Mouse (Mus musculus) E14TG2a.4 (cell line): ENCODE data around the gene Aars2.

Experiments
- CTCF ChIP-seq: conservative IDR thresholded peaks from 2 replicates; pipeline ENCODE4 v1.5.1; 2014; ENCODE audit warnings: low read length
- NANOG ChIP-seq: IDR thresholded peaks from 2 replicates; pipeline ENCODE4 v1.6.1; 2014; ENCODE audit warnings: borderline replicate concordance, low read length, mixed read lengths

DNA sequence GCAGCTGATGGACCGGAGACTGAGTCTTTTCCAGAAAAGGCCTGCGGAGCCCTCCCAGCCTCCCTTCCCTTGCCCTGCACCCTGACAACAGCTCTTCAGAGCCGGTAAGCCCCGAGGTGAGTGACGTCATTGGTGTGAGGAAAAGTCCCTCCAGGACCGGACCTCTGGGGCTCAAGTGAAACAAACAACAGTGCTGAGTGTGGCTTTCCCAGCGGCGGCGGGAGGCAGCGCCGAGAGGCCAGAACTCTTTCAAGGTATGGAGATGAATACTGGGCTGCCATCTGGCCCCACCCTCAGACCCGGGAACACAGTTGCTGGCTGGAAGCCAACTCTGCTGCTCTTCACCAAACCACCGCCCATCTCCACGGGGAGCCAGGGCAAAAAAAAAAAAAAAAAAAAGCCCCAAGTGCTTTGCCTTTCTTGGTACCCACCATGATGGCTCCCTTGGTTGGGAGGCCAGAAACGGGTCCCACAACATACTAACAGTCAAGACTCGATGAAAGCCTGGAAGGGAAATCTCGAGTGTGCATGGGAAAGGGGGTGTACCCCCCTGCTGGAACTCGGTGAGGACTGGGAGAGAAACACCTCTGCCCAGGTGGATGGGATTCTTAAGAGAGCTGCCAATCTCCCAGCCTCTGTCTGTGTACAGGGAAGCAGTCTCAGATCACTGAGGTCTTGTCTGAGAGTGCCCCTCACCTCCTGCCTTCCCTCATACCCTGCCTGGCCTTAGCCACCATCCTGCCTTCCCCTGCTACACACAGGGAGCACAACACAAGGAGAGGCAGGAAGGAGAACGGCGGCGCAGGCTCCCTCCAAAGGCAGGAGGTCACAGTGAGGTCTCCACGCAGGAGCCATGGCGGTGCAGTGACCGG, 37.6 kb downstream of the Aars2 start:
- no peak for TF ChIP-seq CTCF
- no peak for TF ChIP-seq NANOG
